Mouse (Mus musculus): ENCODE measurements around the gene Neu1. TPM values are rescaled to one million over a fixed set of nuclear protein-coding genes. Genes with fewer than 3 reads are reported as not detected.
"Not testable (repeated sequence)": the region's sequence is repeated elsewhere in the genome, so short reads cannot be mapped to it uniquely, and the experiment has no call there.

The Neu1 gene
- total RNA-seq, 2 experiments from 2014 or later, result 10.5 to 12.0 TPM

- H3K27ac ChIP-seq, result peak overlapping the region; percentile 77
- intact Hi-C loops (cut with DNase I), result no loop called here
- no peak for TF ChIP-seq CTCF (IDR thresholded peaks at IDR 0.05)
Measured at GRCm38 (mm10) chr17:34964640-34965049, 33.6 kb downstream of the Neu1 start.

GRCm38 (mm10) chr17:34965627-34966026 lies 34.6 kb downstream of the Neu1 start:
- H3K4me3 ChIP-seq, result no peak overlapping the region
- DNase-seq, result no peak
- TF ChIP-seq CTCF (IDR thresholded peaks at IDR 0.05), result no peak
- H3K27ac ChIP-seq, result peak overlapping the region; percentile 77
- intact Hi-C loops (cut with DNase I), result no loop called here

More at GRCm38 (mm10) chr17:34964640-34965049, 33.6 kb downstream of the Neu1 start:
- no peak for DNase-seq
- no peak overlapping the region for H3K4me3 ChIP-seq

GRCm38 (mm10) chr17:34969822-34970221 lies 38.8 kb downstream of the Neu1 start, which contains the start of gene Gm20481:
Gm20481 (plus strand) TSS chr17:34969912.
- DNase-seq; H3K27ac ChIP-seq; intact Hi-C loops (cut with DNase I): not testable (repeated sequence)
- peak within 1 kb of the TSS; percentile 41 for H3K4me3 ChIP-seq

- H3K4me3 ChIP-seq; DNase-seq; H3K27ac ChIP-seq; intact Hi-C loops (cut with DNase I): not testable (repeated sequence)
Measured at GRCm38 (mm10) chr17:34970850-34971249, 39.8 kb downstream of the Neu1 start.

DNA sequence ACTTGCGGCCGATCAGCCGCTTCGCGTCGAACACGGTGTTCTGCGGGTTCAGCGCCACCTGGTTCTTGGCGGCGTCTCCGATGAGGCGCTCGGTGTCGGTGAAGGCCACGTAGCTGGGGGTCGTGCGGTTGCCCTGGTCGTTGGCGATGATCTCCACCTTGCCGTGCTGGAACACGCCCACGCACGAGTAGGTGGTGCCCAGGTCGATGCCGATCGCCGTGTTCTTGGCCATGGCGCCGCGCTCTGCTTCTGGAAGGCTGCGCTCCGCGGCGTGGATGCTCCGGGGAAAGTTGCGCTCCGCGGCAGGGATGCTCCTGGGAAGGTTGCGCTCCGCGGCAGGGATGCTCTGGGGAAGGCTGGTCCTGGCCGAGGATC lies 40.6 kb downstream of the Neu1 start:
- intact Hi-C loops (cut with DNase I); DNase-seq: not testable (repeated sequence)
- peak overlapping the region; percentile 94 for H3K27ac ChIP-seq

DNA sequence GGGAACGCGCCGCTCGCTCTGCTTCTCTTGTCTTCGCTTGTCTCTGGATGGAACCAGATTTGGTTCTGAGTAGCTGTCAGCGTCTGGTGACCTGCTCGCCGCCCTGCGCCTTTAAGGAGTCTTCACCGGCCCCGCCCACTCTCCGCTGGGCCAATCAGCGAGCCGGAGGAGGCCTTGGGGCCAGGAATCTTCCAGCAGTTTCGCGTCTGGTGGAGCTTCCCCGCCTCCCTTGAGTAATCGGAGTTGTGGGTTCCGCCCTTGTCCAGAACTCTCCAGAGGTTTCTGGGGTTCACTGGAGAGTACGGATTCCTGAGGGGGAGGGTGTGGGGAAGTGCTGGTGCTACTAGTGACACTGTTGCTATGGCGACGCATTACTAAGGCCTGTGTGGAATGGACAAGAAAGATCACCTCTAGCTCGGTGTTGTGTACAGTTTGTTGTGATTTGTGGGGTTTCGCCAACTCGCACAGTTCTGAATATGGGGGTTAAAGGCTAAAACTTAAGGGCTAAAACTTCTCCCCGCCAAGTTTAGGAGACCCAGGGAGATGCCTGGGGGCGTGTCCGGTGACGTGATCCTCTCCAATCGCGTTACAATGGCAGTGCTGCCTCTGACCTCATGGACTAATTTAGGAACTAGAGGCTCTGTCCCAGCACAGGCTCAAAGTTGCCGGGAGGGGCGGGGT lies 41.2 kb downstream of the Neu1 start, which contains the start of the genes Hspa1a and Hspa1l:
Hspa1a (minus strand) TSS at position 88 of the 681 bp plus-strand sequence.
Hspa1l (plus strand) TSS at position 635 of the 681 bp plus-strand sequence.
- H3K4me3 ChIP-seq, result peak within 1 kb of the TSS; percentile 74
- peak; percentile 92 for DNase-seq

More for the DNA sequence above, 40.6 kb downstream of the Neu1 start:
- H3K4me3 ChIP-seq, result peak overlapping the region; percentile 74

DNA sequence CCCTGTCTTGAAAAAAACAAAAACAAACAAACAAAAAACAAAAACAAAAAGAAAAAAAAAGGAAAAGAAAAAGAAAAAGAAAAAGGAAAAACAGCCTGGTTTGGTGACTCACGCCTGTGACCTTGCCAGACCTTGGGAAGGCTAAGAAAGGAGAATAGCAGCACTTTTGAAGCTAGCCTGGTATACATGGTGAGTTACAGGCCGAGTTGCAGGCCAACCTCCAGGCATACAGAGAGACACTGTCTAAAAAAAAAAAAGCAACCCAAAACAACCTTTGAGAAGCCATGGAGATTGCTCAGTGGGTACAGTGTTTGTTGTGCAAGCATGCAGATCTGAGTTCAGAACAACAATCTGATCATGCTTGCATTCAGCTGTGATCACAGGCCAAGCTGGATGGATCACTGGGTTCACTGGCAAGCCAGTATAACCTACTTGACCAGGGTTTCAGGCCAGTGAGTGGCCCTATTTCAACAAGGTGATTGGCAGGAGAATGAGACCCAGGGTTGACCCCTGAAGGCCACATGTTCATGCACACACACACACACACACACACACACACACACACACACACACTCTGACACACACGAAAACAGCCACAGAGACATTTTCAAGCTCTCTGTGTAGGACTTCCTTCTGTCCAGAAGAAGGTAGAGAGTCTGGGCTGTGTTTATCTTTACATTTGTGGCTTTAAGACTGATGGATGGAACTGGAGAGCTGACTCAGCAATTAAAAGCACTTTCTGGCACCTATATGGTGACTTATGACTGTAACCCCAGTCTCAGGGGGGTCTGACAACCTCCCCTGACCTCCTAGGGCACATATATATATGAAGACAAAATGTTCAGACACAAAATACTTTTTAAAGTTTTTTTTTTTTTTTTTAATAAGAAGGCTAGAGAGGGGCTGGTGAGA lies 44.8 kb downstream of the Neu1 start:
- H3K27ac ChIP-seq, result no peak overlapping the region
- intact Hi-C loops (cut with DNase I), result no loop called here
- no peak overlapping the region for H3K4me3 ChIP-seq
- no peak for DNase-seq
- no peak for TF ChIP-seq CTCF (IDR thresholded peaks at IDR 0.05)

More for the DNA sequence above, 41.2 kb downstream of the Neu1 start, which contains the start of the genes Hspa1a and Hspa1l:
- peak within 1 kb of the TSS; percentile 94 for H3K27ac ChIP-seq
- intact Hi-C loops (cut with DNase I), result not testable (repeated sequence)

- Histone ChIP-seq H3K27ac (no peak overlapping the region), H3K4me3 (no peak overlapping the region)
- no peak for DNase-seq
- intact Hi-C loops (cut with DNase I), result no loop called here
- TF ChIP-seq CTCF (IDR thresholded peaks at IDR 0.05), result no peak
Measured at GRCm38 (mm10) chr17:34977000-34977399, 45.9 kb downstream of the Neu1 start.

DNA sequence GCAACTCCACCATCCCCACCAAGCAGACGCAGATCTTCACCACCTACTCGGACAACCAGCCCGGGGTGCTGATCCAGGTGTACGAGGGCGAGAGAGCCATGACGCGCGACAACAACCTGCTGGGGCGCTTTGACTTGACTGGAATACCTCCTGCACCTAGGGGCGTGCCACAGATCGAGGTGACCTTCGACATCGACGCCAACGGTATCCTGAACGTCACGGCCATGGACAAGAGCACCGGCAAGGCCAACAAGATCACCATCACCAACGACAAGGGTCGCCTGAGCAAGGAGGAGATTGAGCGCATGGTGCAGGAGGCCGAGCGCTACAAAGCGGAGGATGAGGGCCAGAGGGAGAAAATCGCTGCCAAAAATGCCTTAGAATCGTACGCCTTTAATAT lies 47.2 kb downstream of the Neu1 start:
- Histone ChIP-seq H3K27ac (no peak overlapping the region), H3K4me3 (no peak overlapping the region)
- intact Hi-C loops (cut with DNase I), result loop anchor here (1.0 kb wide), 1 partner anchor 23 kb away; no protein-coding TSS in a partner anchor
- DNase-seq, result no peak
- no peak for TF ChIP-seq CTCF (IDR thresholded peaks at IDR 0.05)

DNA sequence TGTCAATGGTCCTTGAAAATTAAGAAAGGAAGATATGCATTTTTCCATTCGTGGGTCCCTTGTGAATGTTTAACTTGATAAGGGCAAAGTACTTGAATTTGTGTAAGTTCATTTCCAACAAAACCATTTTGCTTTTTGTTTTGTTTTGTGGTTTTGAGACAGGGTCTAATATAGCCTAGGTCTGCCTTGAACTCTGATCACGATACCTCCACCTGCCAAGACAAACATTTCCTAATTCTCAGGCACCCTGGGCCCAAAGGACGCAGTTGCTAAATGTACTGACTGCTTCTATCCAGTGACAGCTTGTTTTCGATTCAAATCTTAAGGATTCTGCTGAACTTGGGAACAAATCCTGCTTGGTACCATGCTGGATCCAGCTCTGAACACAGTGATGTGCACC lies 48.6 kb downstream of the Neu1 start:
- Histone ChIP-seq H3K27ac (no peak overlapping the region), H3K4me3 (no peak overlapping the region)
- TF ChIP-seq CTCF (IDR thresholded peaks at IDR 0.05), result no peak
- intact Hi-C loops (cut with DNase I), result loop anchor here (10.0 kb wide), 1 partner anchor 45 kb away; the partner anchor contains the start of gene Neu1
- DNase-seq, result no peak

DNA sequence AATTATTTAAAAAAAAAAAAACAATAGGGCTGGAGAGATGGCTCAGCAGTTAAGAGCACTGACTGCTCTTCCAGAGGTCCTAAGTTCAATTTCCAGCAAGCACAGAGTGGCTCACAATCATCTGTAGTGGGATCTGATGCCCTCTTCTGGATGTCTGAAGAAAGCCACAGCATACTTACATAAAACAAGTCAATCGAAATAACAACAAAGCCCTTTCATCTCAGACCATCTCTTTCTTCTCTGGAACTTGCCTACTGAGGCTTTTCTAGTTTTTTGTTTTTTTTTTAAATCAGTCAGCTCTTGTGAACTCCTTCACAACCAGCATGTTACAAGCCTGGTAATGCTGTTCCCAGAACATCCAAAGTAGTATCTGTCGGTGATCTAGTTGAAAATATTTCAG lies 49.6 kb downstream of the Neu1 start:
- no peak for DNase-seq
- peak overlapping the region; percentile 95 for H3K4me3 ChIP-seq
- peak overlapping the region; percentile 100 for H3K27ac ChIP-seq
- peak; percentile 84 for TF ChIP-seq CTCF (IDR thresholded peaks at IDR 0.05)
- intact Hi-C loops (cut with DNase I), result loop anchor here (1.0 to 10.0 kb wide), 2 partner anchors 28 to 46 kb away; partner anchors contain the start of gene Neu1

- TF ChIP-seq CTCF (IDR thresholded peaks at IDR 0.05), result no peak
- intact Hi-C loops (cut with DNase I), result loop anchor here (1.0 to 10.0 kb wide), 2 partner anchors 29 to 47 kb away; partner anchors contain the start of gene Neu1
- Histone ChIP-seq H3K4me3 (peak within 1 kb of the TSS; percentile 95), H3K27ac (peak within 1 kb of the TSS; percentile 100)
- DNase-seq, result peak; percentile 94
Measured at GRCm38 (mm10) chr17:34981690-34982180, 50.7 kb downstream of the Neu1 start, which contains the start of gene Lsm2. Lsm2 (plus strand) TSS chr17:34981862.
